Mouse (Mus musculus): ENCODE results near the gene Parl. TPM values are rescaled to one million over a fixed set of nuclear protein-coding genes. Genes with fewer than 3 reads are reported as not detected.

The Parl gene
- polyA plus RNA-seq (2016; fragmentation: Nextera tagmentation; extraction: Ambion mirVana) = 143 and 150 TPM in 2 replicates

DNA sequence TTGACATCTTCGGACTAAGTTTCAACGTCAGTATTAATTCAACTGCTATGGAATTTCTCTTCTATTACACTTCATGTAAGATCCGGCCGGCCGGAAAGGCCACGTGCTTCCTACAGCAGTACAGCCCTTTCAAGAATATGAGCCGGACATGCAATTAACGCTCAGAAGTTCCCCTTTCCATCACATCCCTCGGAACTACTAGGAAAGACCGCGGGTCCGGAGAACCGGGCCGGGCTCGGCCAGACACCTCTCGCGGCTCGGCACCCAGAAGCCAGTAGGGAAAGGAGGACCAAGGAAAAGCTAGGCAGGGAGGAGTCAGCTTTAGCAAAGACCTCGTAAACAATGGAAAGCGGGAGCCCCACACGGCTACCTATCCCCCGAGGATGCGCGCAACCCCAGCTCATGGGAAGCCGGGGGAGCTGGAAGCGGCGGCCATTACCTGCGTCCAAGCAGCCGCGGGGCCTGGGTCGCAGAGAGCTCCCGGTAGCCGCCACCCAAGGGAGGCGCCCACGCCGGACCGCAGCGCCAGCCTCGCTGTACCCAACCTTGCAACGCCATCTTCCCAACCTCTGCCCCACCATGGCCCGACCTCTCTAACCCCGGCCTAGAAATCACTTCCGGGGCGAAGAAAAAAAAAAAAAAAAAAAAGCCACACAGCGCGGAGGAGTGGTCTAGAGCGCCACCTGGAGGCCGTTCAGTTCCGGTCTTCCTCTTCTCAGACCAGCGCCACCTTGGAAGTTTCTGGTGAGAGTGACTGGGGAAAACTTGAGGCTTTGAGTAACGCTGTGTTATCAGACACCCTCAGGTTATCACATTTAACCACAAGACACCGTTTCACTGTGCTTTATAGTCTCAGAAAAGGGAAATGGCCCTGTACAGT is at the start of gene Parl:
Gene Parl, minus strand, starts transcription at position 618 of the 880 bp plus-strand sequence.
- no peaks in the 10 kb centered on the region for H3K27me3 ChIP-seq (ENCODE audit: poor library complexity, severe bottlenecking)
- peak; percentile 85 for DNase-seq (ENCODE audit: extremely low spot score, low spot score)
- peak within 1 kb of the TSS; percentile 90 for H3K4me3 ChIP-seq
- peaks cover 23% of the 10 kb centered on the region for H3K36me3 ChIP-seq (replicated peaks)
- WGBS = under 1% methylated on average over 52 of the region's 52 CpGs
- peaks cover 21% of the 10 kb centered on the region for H3K4me1 ChIP-seq
- no peaks in the 10 kb centered on the region for H3K9me3 ChIP-seq
- H3K27ac ChIP-seq = peak within 1 kb of the TSS; percentile 94

- no peaks in the 10 kb centered on the region for H3K9me3 ChIP-seq
- H3K4me3 ChIP-seq = no peak overlapping the region
- H3K36me3 ChIP-seq (replicated peaks) = peaks cover 54% of the 10 kb centered on the region
- WGBS = 94% methylated on average over 1 of the region's 1 CpGs
- H3K27ac ChIP-seq = no peak overlapping the region
- H3K4me1 ChIP-seq = no peaks in the 10 kb centered on the region
- H3K27me3 ChIP-seq (ENCODE audit: poor library complexity, severe bottlenecking) = no peaks in the 10 kb centered on the region
- DNase-seq (ENCODE audit: extremely low spot score, low spot score) = no peak
Observed at GRCm38 (mm10) chr16:20345464-20345863, 43.3 kb upstream of the Parl start.

- Histone ChIP-seq H3K27ac (no peak overlapping the region), H3K4me1 (no peaks in the 10 kb centered on the region), H3K27me3 (ENCODE audit: poor library complexity, severe bottlenecking) (no peaks in the 10 kb centered on the region), H3K9me3 (no peaks in the 10 kb centered on the region), H3K36me3 (replicated peaks) (peaks cover 65% of the 10 kb centered on the region), H3K4me3 (no peak overlapping the region)
- no peak for DNase-seq (ENCODE audit: extremely low spot score, low spot score)
- WGBS = 97% methylated on average over 3 of the region's 3 CpGs
Observed at GRCm38 (mm10) chr16:20338616-20339015, 36.4 kb upstream of the Parl start.

DNA sequence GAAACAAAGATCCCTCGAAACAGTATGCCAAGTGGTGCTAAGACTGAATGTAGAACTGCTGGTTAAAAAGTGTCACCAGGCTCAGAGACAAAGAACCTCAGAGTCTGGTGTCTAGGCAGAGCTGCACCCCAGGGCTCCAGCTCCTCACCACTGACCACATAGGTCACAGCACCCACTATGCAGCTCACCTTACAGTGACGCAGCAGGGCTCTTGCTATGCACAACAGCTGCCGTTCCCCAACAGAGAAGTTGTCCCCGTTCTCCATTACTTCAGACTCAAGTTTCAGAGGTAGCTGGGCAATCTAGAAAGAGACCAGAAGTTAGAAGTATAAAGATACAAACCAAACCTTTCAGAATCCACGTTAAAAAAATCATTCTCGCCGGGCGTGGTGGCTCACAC is 32.7 kb upstream of the Parl start:
- no peaks in the 10 kb centered on the region for H3K9me3 ChIP-seq
- no peak overlapping the region for H3K4me3 ChIP-seq
- peaks cover 77% of the 10 kb centered on the region for H3K36me3 ChIP-seq (replicated peaks)
- 96% methylated on average over 8 of the region's 8 CpGs for WGBS
- no peaks in the 10 kb centered on the region for H3K4me1 ChIP-seq
- H3K27me3 ChIP-seq (ENCODE audit: poor library complexity, severe bottlenecking) = no peaks in the 10 kb centered on the region
- DNase-seq (ENCODE audit: extremely low spot score, low spot score) = no peak
- no peak overlapping the region for H3K27ac ChIP-seq

- no peaks in the 10 kb centered on the region for H3K4me1 ChIP-seq
- no peak for DNase-seq (ENCODE audit: extremely low spot score, low spot score)
- H3K4me3 ChIP-seq = no peak overlapping the region
- H3K27me3 ChIP-seq (ENCODE audit: poor library complexity, severe bottlenecking) = no peaks in the 10 kb centered on the region
- peaks cover 37% of the 10 kb centered on the region for H3K36me3 ChIP-seq (replicated peaks)
- 92% methylated on average over 5 of the region's 5 CpGs for WGBS
- no peaks in the 10 kb centered on the region for H3K9me3 ChIP-seq
- no peak overlapping the region for H3K27ac ChIP-seq
Observed at GRCm38 (mm10) chr16:20328306-20328705, 26.1 kb upstream of the Parl start.

DNA sequence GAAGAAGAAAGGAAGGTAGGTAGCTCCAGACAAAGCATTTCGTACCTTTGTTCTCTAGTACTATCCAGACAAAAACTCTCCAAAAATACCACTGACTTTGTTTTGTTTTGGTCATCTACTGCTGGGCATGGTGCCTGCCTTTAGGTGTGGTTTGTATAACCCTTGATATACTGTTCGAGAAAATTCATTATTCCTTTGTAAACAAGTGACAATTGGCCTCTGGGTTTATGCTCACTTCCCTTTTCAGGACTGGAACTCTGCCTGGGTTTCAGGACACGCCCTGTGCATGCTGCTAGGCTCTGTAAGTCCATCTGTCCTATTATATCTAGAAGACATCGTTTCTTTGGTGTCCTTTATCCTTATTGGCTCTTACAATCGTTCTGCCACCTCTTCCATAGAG is 23.1 kb upstream of the Parl start, which contains the start of gene Cyp2ab1:
Gene Cyp2ab1, minus strand, starts transcription at position 119 of the 400 bp plus-strand sequence.
- no peak within 1 kb of the TSS for H3K27ac ChIP-seq
- H3K9me3 ChIP-seq = no peaks in the 10 kb centered on the region
- H3K4me1 ChIP-seq = no peaks in the 10 kb centered on the region
- peaks cover 13% of the 10 kb centered on the region for H3K36me3 ChIP-seq (replicated peaks)
- no peak within 1 kb of the TSS for H3K4me3 ChIP-seq
- WGBS = 79% methylated on average over 5 of the region's 5 CpGs
- no peaks in the 10 kb centered on the region for H3K27me3 ChIP-seq (ENCODE audit: poor library complexity, severe bottlenecking)
- DNase-seq (ENCODE audit: extremely low spot score, low spot score) = no peak

DNA sequence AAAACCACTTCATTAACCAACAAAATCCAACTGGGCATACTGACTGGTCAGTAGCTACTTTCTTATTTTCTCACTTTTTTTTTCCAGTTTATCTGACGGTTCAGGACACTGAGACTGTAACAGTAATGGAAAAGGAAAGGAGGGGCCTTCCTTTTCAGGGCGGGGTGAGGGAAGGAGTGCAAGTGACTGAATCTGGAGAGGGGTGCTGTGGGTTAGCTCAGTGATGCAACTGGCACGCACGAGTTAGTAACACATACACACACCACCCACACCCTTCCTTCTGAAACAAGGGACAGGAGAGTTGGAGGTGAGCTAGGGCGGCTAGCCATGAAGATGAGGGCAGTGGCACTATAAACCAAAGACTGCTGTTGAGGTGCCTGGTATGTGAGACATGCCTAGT is 21.7 kb upstream of the Parl start:
- Histone ChIP-seq H3K27ac (no peak overlapping the region), H3K4me1 (no peaks in the 10 kb centered on the region), H3K27me3 (ENCODE audit: poor library complexity, severe bottlenecking) (no peaks in the 10 kb centered on the region), H3K36me3 (replicated peaks) (peaks cover 4% of the 10 kb centered on the region), H3K9me3 (no peaks in the 10 kb centered on the region), H3K4me3 (no peak overlapping the region)
- DNase-seq (ENCODE audit: extremely low spot score, low spot score) = no peak
- WGBS = 75% methylated on average over 5 of the region's 5 CpGs

- Histone ChIP-seq H3K4me3 (no peak overlapping the region), H3K9me3 (no peaks in the 10 kb centered on the region), H3K36me3 (replicated peaks) (no peaks in the 10 kb centered on the region), H3K27me3 (ENCODE audit: poor library complexity, severe bottlenecking) (no peaks in the 10 kb centered on the region), H3K4me1 (no peaks in the 10 kb centered on the region), H3K27ac (no peak overlapping the region)
- WGBS = 98% methylated on average over 4 of the region's 4 CpGs
- DNase-seq (ENCODE audit: extremely low spot score, low spot score) = no peak
Observed at GRCm38 (mm10) chr16:20322274-20322673, 20.1 kb upstream of the Parl start.

DNA sequence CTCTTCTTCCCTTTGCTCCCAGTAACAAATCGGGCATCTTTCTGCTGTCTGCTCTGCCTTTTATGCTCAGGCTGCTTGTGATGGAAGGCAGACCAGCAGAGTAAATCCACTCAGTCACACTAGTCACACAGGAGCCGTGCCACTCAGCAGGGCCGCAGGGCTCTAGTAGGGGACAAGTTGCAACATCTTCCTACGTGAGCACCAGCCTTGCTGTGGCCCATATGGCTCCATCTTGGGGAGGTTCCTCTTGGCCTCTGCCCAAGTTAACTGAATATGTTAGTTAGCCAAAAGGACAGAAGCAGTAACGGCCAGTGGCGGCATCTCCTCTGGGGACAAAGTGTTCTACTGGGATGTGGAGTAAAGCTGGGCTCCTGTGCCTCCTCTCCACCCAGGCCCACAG is 14.6 kb upstream of the Parl start:
- DNase-seq (ENCODE audit: extremely low spot score, low spot score) = no peak
- Histone ChIP-seq H3K9me3 (no peaks in the 10 kb centered on the region), H3K36me3 (replicated peaks) (no peaks in the 10 kb centered on the region), H3K4me1 (no peaks in the 10 kb centered on the region), H3K27ac (no peak overlapping the region), H3K4me3 (no peak overlapping the region), H3K27me3 (ENCODE audit: poor library complexity, severe bottlenecking) (no peaks in the 10 kb centered on the region)
- 91% methylated on average over 6 of the region's 6 CpGs for WGBS

DNA sequence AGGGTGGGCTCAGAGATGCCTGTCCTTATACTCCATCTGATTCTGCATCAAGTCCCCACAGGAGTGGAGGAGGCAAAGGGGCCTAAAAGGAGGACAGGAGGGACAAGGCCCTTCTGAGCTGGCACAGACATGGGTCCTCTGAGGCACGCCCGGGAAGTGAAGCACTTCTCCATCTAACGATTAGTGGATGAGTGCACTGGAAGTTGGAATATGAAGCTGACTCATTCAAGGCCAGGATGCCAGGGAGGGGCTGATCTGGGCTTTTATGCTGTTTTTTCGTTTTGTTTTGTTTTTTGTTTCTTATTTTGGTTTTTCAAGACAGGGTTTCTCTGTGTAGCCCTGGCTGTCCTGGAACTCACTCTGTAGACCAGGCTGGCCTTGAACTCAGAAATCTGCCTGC is 13.1 kb upstream of the Parl start:
- no peak overlapping the region for H3K4me3 ChIP-seq
- 92% methylated on average over 4 of the region's 4 CpGs for WGBS
- no peaks in the 10 kb centered on the region for H3K4me1 ChIP-seq
- H3K9me3 ChIP-seq = no peaks in the 10 kb centered on the region
- no peak for DNase-seq (ENCODE audit: extremely low spot score, low spot score)
- no peak overlapping the region for H3K27ac ChIP-seq
- H3K27me3 ChIP-seq (ENCODE audit: poor library complexity, severe bottlenecking) = no peaks in the 10 kb centered on the region
- no peaks in the 10 kb centered on the region for H3K36me3 ChIP-seq (replicated peaks)

- Histone ChIP-seq H3K27me3 (ENCODE audit: poor library complexity, severe bottlenecking) (no peaks in the 10 kb centered on the region), H3K9me3 (no peaks in the 10 kb centered on the region), H3K27ac (no peak overlapping the region), H3K36me3 (replicated peaks) (no peaks in the 10 kb centered on the region), H3K4me1 (no peaks in the 10 kb centered on the region), H3K4me3 (no peak overlapping the region)
- DNase-seq (ENCODE audit: extremely low spot score, low spot score) = no peak
- 73% methylated on average over 14 of the region's 14 CpGs for WGBS
Observed at GRCm38 (mm10) chr16:20312272-20312671, 10.1 kb upstream of the Parl start.

- 94% methylated on average over 2 of the region's 2 CpGs for WGBS
- H3K4me3 ChIP-seq = peak overlapping the region; percentile 90; the same call in 1 of the 2 replicates
- H3K27me3 ChIP-seq (ENCODE audit: poor library complexity, severe bottlenecking) = no peaks in the 10 kb centered on the region
- H3K4me1 ChIP-seq = peaks cover 21% of the 10 kb centered on the region
- H3K9me3 ChIP-seq = no peaks in the 10 kb centered on the region
- H3K27ac ChIP-seq = no peak overlapping the region
- DNase-seq (ENCODE audit: extremely low spot score, low spot score) = no peak
- H3K36me3 ChIP-seq (replicated peaks) = peaks cover 42% of the 10 kb centered on the region
Observed at GRCm38 (mm10) chr16:20300076-20300475, 2.1 kb downstream of the Parl start.

GRCm38 (mm10) chr16:20280238-20280637 is 21.9 kb downstream of the Parl start:
- H3K27me3 ChIP-seq (ENCODE audit: poor library complexity, severe bottlenecking) = no peaks in the 10 kb centered on the region
- no peaks in the 10 kb centered on the region for H3K9me3 ChIP-seq
- no peaks in the 10 kb centered on the region for H3K4me1 ChIP-seq
- H3K27ac ChIP-seq = no peak overlapping the region
- 85% methylated on average over 4 of the region's 4 CpGs for WGBS
- peaks cover 81% of the 10 kb centered on the region for H3K36me3 ChIP-seq (replicated peaks)
- DNase-seq (ENCODE audit: extremely low spot score, low spot score) = no peak
- no peak overlapping the region for H3K4me3 ChIP-seq
